Mouse (Mus musculus) lung, adult 2 months (tissue): ENCODE measurements around the gene Pcdh10.

Experiments used
- CTCF ChIP-seq: fragments of 200-500 bp; IDR thresholded peaks from 2 replicates; pipeline ENCODE4 v1.5.1; 2011; ENCODE audit warnings: mild to moderate bottlenecking, low read length, control low read depth; ENCODE audit not compliant: insufficient read depth
- POLR2A ChIP-seq: fragments of 200-500 bp; IDR thresholded peaks from 2 replicates; pipeline ENCODE4 v1.6.1; 2011; ENCODE audit warnings: low read depth, mild to moderate bottlenecking, control low read depth, low read length, borderline replicate concordance; ENCODE audit errors: extremely low read depth

- TF ChIP-seq CTCF, result no peak
- no peak for TF ChIP-seq POLR2A
These were observed 5.6 kb downstream of the Pcdh10 start for GRCm38 (mm10) chr3:45383831-45384230.
